Mouse (Mus musculus): ENCODE data around the gene Wfdc15a.

- TF ChIP-seq EP300 (IDR thresholded peaks at IDR 0.05) (no peak), CTCF (IDR thresholded peaks at IDR 0.05) (no peak)
These were observed 17.2 kb downstream of the Wfdc15a start, which contains the start of gene Wfdc5 for GRCm38 (mm10) chr2:164182692-164183255.

All from lung, postnatal 0 days (tissue).